Mouse (Mus musculus): ENCODE data around the gene Gfod1. TPM values are rescaled to one million over a fixed set of nuclear protein-coding genes. Genes with fewer than 3 reads are reported as not detected.

The Gfod1 gene
- polyA plus RNA-seq, 1 experiment from 2014 or later = 1.2 TPM

GRCm38 (mm10) chr13:43222084-43222483 lies 81.9 kb downstream of the Gfod1 start:
- no peak overlapping the region for H3K9ac ChIP-seq (ENCODE audit: low read length)
- no peaks in the 10 kb centered on the region for H3K36me3 ChIP-seq (ENCODE audit: control insufficient read depth, insufficient read depth, low read length)
- WGBS = 78% methylated on average over 1 of the region's 1 CpGs
- H3K27me3 ChIP-seq (ENCODE audit: control insufficient read depth, insufficient read depth, low read depth, low read length) = no peaks in the 10 kb centered on the region
- H3K4me2 ChIP-seq (ENCODE audit: low read depth, low read length) = no peak overlapping the region
- H3K9me3 ChIP-seq (ENCODE audit: control insufficient read depth, low read length) = no peaks in the 10 kb centered on the region
- no peak overlapping the region for H3K4me3 ChIP-seq (ENCODE audit: low read length)
- no peak overlapping the region for H3K27ac ChIP-seq (ENCODE audit: low read length)
- H3K4me1 ChIP-seq (replicated peaks; ENCODE audit: control insufficient read depth, insufficient read depth, low read length) = peaks cover 9% of the 10 kb centered on the region
- ATAC-seq (ENCODE audit: low read depth) = no peak

DNA sequence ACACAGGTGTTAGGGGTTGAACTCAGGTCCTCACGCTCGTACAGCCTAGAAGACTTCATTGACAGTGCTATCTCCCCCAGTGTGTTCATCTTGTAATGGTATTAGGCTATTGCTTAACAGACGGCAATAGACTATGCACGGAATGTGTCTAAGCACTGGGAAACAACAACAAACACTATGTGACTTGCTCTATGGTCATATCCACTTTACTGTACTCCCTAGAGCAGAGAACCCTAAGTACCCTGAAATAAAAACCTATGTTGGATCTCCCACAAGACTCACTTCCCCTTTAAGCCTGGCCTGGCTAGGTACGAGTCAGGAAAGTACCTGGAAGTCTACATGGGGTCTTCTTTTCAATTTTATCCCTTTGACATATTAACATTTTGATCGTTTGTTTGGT lies 82.7 kb downstream of the Gfod1 start:
- Histone ChIP-seq H3K9me3 (ENCODE audit: control insufficient read depth, low read length) (no peaks in the 10 kb centered on the region), H3K9ac (ENCODE audit: low read length) (no peak overlapping the region), H3K4me2 (ENCODE audit: low read depth, low read length) (no peak overlapping the region), H3K27ac (ENCODE audit: low read length) (no peak overlapping the region), H3K4me1 (replicated peaks; ENCODE audit: control insufficient read depth, insufficient read depth, low read length) (peaks cover 9% of the 10 kb centered on the region), H3K4me3 (ENCODE audit: low read length) (no peak overlapping the region), H3K36me3 (ENCODE audit: control insufficient read depth, insufficient read depth, low read length) (no peaks in the 10 kb centered on the region), H3K27me3 (ENCODE audit: control insufficient read depth, insufficient read depth, low read depth, low read length) (no peaks in the 10 kb centered on the region)
- no peak for ATAC-seq (ENCODE audit: low read depth)
- 79% methylated on average over 6 of the region's 6 CpGs for WGBS

- no peaks in the 10 kb centered on the region for H3K36me3 ChIP-seq (ENCODE audit: control insufficient read depth, insufficient read depth, low read length)
- H3K4me2 ChIP-seq (ENCODE audit: low read depth, low read length) = no peak overlapping the region
- no peaks in the 10 kb centered on the region for H3K9me3 ChIP-seq (ENCODE audit: control insufficient read depth, low read length)
- H3K4me3 ChIP-seq (ENCODE audit: low read length) = no peak overlapping the region
- no peak overlapping the region for H3K27ac ChIP-seq (ENCODE audit: low read length)
- no peak overlapping the region for H3K9ac ChIP-seq (ENCODE audit: low read length)
- ATAC-seq (ENCODE audit: low read depth) = no peak
- peaks cover 14% of the 10 kb centered on the region for H3K4me1 ChIP-seq (replicated peaks; ENCODE audit: control insufficient read depth, insufficient read depth, low read length)
- 86% methylated on average over 1 of the region's 1 CpGs for WGBS
- H3K27me3 ChIP-seq (ENCODE audit: control insufficient read depth, insufficient read depth, low read depth, low read length) = no peaks in the 10 kb centered on the region
These were observed 83.3 kb downstream of the Gfod1 start for GRCm38 (mm10) chr13:43220635-43221034.

DNA sequence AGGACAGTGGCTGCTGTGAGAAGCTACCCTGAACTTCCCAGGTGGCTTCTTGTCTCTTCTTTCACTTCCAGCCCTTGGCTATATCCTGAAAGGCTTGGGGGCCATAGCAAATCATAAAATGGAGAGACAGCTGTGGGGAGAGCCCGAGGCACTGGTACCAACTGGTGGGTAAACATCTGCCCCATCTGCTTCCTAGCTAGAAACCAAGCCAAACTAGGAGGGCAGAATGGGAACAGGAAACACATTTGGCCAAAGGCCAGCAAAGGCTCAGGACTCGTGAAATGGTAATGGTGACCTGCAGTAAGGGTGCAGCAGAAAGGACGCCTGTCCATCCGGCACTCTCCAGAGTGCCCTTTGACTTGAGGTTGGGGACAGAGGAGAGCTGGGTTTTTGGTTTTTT lies 85.2 kb downstream of the Gfod1 start:
- peak overlapping the region; percentile 51 for H3K27ac ChIP-seq (ENCODE audit: low read length)

GRCm38 (mm10) chr13:43218284-43218683 lies 85.7 kb downstream of the Gfod1 start:
- H3K27ac ChIP-seq (ENCODE audit: low read length) = peak overlapping the region; percentile 51
- 49% methylated on average over 4 of the region's 4 CpGs for WGBS
- H3K9me3 ChIP-seq (ENCODE audit: control insufficient read depth, low read length) = no peaks in the 10 kb centered on the region
- H3K4me3 ChIP-seq (ENCODE audit: low read length) = no peak overlapping the region
- peaks cover 21% of the 10 kb centered on the region for H3K4me1 ChIP-seq (replicated peaks; ENCODE audit: control insufficient read depth, insufficient read depth, low read length)
- H3K4me2 ChIP-seq (ENCODE audit: low read depth, low read length) = no peak overlapping the region
- H3K27me3 ChIP-seq (ENCODE audit: control insufficient read depth, insufficient read depth, low read depth, low read length) = no peaks in the 10 kb centered on the region
- no peaks in the 10 kb centered on the region for H3K36me3 ChIP-seq (ENCODE audit: control insufficient read depth, insufficient read depth, low read length)
- no peak for ATAC-seq (ENCODE audit: low read depth)
- H3K9ac ChIP-seq (ENCODE audit: low read length) = no peak overlapping the region

More for the DNA sequence above, 85.2 kb downstream of the Gfod1 start:
- Histone ChIP-seq H3K4me3 (ENCODE audit: low read length) (no peak overlapping the region), H3K4me1 (replicated peaks; ENCODE audit: control insufficient read depth, insufficient read depth, low read length) (peaks cover 21% of the 10 kb centered on the region), H3K27me3 (ENCODE audit: control insufficient read depth, insufficient read depth, low read depth, low read length) (no peaks in the 10 kb centered on the region), H3K36me3 (ENCODE audit: control insufficient read depth, insufficient read depth, low read length) (no peaks in the 10 kb centered on the region), H3K4me2 (ENCODE audit: low read depth, low read length) (no peak overlapping the region), H3K9ac (ENCODE audit: low read length) (no peak overlapping the region), H3K9me3 (ENCODE audit: control insufficient read depth, low read length) (no peaks in the 10 kb centered on the region)
- 33% methylated on average over 4 of the region's 4 CpGs for WGBS
- ATAC-seq (ENCODE audit: low read depth) = no peak

GRCm38 (mm10) chr13:43217686-43218085 lies 86.3 kb downstream of the Gfod1 start:
- no peak overlapping the region for H3K4me3 ChIP-seq (ENCODE audit: low read length)
- H3K9me3 ChIP-seq (ENCODE audit: control insufficient read depth, low read length) = no peaks in the 10 kb centered on the region
- H3K4me1 ChIP-seq (replicated peaks; ENCODE audit: control insufficient read depth, insufficient read depth, low read length) = peaks cover 21% of the 10 kb centered on the region
- ATAC-seq (ENCODE audit: low read depth) = no peak
- no peaks in the 10 kb centered on the region for H3K36me3 ChIP-seq (ENCODE audit: control insufficient read depth, insufficient read depth, low read length)
- H3K4me2 ChIP-seq (ENCODE audit: low read depth, low read length) = no peak overlapping the region
- 70% methylated on average over 4 of the region's 4 CpGs for WGBS
- no peaks in the 10 kb centered on the region for H3K27me3 ChIP-seq (ENCODE audit: control insufficient read depth, insufficient read depth, low read depth, low read length)
- no peak overlapping the region for H3K9ac ChIP-seq (ENCODE audit: low read length)
- peak overlapping the region; percentile 51 for H3K27ac ChIP-seq (ENCODE audit: low read length)

DNA sequence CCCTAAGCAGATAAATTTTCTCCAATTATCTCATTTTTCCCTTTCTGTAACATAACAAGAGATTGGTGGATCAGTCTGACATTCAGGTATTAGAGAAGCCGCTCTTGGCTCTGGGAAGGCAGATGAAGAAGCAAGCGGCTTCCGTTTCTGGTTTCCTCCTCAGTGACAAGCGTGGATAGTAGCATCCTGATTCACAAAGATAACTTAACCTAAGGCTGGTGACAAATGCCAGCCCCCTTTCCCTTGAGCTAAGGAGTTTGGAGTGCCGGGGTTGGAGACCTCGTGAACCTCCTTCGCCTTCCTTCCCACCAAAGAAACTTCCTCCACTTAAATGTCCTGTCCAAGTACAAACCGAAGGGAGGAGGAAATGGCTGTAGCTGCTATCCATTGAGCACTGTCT lies 86.9 kb downstream of the Gfod1 start:
- no peaks in the 10 kb centered on the region for H3K36me3 ChIP-seq (ENCODE audit: control insufficient read depth, insufficient read depth, low read length)
- 65% methylated on average over 8 of the region's 8 CpGs for WGBS
- no peak overlapping the region for H3K9ac ChIP-seq (ENCODE audit: low read length)
- no peak overlapping the region for H3K4me2 ChIP-seq (ENCODE audit: low read depth, low read length)
- peak overlapping the region; percentile 51 for H3K27ac ChIP-seq (ENCODE audit: low read length)
- no peak for ATAC-seq (ENCODE audit: low read depth)
- no peaks in the 10 kb centered on the region for H3K9me3 ChIP-seq (ENCODE audit: control insufficient read depth, low read length)
- H3K4me3 ChIP-seq (ENCODE audit: low read length) = no peak overlapping the region
- H3K27me3 ChIP-seq (ENCODE audit: control insufficient read depth, insufficient read depth, low read depth, low read length) = no peaks in the 10 kb centered on the region
- H3K4me1 ChIP-seq (replicated peaks; ENCODE audit: control insufficient read depth, insufficient read depth, low read length) = peaks cover 27% of the 10 kb centered on the region

DNA sequence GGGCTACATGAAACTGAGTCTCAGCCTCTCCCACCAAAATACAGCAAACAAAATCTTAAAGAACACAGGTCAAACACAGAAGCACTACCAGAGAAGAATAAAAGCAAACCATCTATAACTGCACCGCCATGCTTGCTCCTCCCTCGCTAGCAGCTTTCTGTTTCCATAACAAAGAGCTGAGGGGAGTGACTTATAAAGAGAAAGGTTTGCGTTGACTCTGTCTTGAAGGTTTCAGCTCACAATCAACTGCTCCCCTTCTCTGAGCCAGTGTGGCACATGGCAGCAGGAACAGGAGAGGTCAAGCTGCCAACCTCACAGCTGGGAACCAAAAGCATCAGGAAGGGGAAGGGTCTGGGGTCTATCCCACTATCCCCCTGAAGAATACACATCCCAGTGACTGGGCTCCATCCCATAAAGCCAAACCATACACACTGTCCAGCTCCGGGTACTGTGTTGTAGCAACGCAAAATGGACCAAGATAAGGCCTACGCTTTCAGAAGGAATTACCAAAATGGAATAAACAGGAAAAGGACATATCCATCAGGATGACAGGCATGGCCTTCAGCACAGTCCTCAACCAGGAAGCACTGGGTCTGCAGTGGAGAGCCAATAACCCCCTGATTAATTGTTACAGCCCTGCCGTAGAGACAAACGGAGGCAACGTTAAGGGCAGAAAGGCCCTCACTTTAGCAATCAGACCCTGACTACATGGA lies 87.8 kb downstream of the Gfod1 start:
- 60% methylated on average over 9 of the region's 9 CpGs for WGBS
- H3K9ac ChIP-seq (ENCODE audit: low read length) = no peak overlapping the region
- no peak overlapping the region for H3K4me2 ChIP-seq (ENCODE audit: low read depth, low read length)
- H3K27ac ChIP-seq (ENCODE audit: low read length) = peak overlapping the region; percentile 79
- H3K36me3 ChIP-seq (ENCODE audit: control insufficient read depth, insufficient read depth, low read length) = no peaks in the 10 kb centered on the region
- no peaks in the 10 kb centered on the region for H3K9me3 ChIP-seq (ENCODE audit: control insufficient read depth, low read length)
- ATAC-seq (ENCODE audit: low read depth) = peak; percentile 51
- H3K4me1 ChIP-seq (replicated peaks; ENCODE audit: control insufficient read depth, insufficient read depth, low read length) = peaks cover 33% of the 10 kb centered on the region
- no peaks in the 10 kb centered on the region for H3K27me3 ChIP-seq (ENCODE audit: control insufficient read depth, insufficient read depth, low read depth, low read length)
- no peak overlapping the region for H3K4me3 ChIP-seq (ENCODE audit: low read length)

GRCm38 (mm10) chr13:43215144-43215993 lies 88.6 kb downstream of the Gfod1 start:
- Histone ChIP-seq H3K4me3 (ENCODE audit: low read length) (no peak overlapping the region), H3K9me3 (ENCODE audit: control insufficient read depth, low read length) (no peaks in the 10 kb centered on the region), H3K9ac (ENCODE audit: low read length) (no peak overlapping the region), H3K4me2 (ENCODE audit: low read depth, low read length) (peak overlapping the region; percentile 38), H3K4me1 (replicated peaks; ENCODE audit: control insufficient read depth, insufficient read depth, low read length) (peaks cover 40% of the 10 kb centered on the region), H3K36me3 (ENCODE audit: control insufficient read depth, insufficient read depth, low read length) (no peaks in the 10 kb centered on the region), H3K27me3 (ENCODE audit: control insufficient read depth, insufficient read depth, low read depth, low read length) (no peaks in the 10 kb centered on the region), H3K27ac (ENCODE audit: low read length) (peak overlapping the region; percentile 79)
- WGBS = 18% methylated on average over 18 of the region's 19 CpGs
- ATAC-seq (ENCODE audit: low read depth) = no peak; the same call in 1 of the 2 replicates

All from lung, embryonic 16.5 days (tissue).